Mouse (Mus musculus) spleen, adult 18-20 months (tissue): ENCODE results near the gene Top2b.

Source experiments
- DNase-seq, 2 experiments: peaks; one replicate each; pipeline ENCODE4 v3.0.0; 2022; ENCODE audit warnings: mixed read lengths in 2 of 2

The Top2b gene

DNA sequence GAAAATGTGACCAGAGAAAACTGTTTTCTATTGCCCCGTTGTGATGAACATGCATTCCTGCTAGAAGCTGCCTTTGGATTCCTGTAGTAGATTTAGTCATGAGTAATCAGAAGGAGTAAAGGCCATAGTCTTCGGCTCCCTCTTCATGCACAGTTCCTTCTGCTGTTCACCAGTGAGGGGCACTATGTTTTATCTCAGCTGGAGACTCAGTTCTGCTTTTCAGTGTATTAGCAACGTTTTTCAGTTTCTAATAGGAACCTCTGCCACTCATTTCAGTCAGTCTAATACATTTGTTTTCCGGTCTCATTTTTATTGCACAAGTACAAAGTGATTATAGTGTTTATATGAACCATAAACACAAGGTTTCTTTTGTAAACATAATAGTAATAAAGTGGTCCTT is 62.6 kb downstream of the Top2b start:
- DNase-seq = no peak

DNA sequence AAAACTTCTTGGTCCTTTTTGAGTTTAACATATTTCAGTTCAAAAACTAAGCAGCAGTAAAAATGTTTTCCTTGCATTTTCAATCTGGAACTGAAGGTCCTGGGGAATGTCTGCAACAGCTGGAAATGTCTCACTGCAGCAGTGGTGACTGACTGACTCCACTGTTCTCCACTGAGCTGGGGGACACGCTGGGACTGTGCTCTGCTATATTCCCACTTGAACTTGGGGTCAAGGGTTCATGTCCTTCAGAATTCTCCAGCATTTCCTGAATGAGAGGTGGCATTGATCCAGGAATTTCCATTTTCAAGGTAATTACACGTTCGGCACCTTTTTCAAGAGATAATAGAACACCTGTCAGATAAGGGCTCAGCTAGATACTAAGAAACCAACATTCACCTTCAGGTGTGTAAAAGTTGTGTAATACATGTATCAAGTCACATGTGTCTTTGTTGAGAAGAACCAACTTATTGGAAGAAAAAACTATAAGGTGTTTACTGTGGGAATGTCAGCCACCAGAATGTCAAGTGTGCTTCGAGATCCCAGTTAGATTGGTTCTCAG is 67.0 kb downstream of the Top2b start:
- DNase-seq = no peak

DNA sequence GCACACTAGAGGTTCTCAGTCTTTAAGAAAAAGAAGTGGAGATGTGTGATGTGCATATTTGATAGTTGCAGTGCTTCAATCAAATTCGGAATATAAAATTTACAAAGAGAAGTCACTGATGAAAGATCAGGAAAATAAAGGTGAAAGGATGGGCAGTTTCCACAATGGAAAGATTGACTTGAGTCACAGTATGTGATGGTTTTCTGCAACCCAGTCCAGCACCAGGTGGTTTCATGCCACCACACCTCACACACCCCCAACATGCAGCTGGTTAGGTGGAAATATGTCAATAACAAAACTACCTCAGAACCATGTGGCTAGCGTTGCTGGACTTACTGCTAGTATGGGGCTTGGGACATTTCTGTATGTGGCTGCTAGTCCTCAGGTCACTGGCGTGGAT is 67.6 kb downstream of the Top2b start:
- no peak for DNase-seq

DNA sequence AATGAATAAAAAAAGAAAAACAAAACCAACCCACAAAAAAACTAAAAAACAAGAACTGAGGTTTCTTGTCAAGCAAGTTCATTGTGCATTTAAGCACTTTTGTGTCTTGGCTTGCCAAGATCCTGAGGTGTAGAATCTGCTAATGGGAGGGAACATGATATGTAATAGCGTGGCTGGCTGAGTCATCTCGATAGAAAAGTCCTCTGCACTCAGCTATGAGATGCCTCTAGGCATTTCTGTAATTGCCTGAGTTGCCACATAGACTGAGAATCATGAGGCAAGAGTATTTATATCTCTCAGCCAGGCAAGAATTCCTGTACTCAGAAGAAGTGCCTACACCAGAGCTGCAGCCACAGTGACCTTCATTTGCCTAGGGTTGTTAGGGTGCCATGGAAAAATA is 68.2 kb downstream of the Top2b start:
- no peak for DNase-seq

DNA sequence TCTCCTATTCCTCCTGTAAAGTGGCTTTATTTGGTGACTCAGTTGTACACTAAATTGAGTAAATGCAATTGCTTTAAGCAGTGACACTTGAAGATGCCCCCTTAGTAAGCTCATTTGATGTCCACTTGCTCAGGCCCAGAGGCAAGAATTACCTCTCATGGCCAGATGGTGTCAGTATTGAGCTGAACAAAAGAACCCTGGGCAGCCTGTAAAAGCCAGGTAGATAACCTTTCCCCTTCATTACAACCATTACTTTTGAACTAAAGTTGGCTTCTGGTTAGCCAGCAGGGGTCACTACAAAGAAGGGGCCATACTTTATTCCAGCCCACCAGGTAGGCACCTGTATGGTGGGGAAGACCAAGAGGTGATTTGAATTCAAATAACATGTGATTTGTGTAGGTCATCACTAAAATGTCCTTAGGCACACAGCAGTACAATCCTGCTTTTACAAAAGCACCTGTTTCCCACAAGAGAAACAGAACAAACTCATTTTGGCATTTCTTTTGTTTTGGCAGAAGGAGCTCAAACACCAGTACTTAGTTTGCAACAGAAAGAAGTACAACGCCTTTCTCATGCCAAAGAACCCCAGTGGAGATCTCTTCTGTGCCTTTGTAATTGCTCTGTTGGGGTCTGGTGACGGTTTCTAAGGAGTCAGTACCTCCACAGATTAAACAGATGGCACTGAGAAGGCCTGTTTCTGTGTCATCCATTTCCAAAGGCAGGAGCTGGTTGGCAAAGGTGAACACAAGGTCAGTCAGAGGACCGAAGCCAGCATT is 69.6 kb downstream of the Top2b start:
- peak in 1 of 2 experiments; percentile 26 for DNase-seq

DNA sequence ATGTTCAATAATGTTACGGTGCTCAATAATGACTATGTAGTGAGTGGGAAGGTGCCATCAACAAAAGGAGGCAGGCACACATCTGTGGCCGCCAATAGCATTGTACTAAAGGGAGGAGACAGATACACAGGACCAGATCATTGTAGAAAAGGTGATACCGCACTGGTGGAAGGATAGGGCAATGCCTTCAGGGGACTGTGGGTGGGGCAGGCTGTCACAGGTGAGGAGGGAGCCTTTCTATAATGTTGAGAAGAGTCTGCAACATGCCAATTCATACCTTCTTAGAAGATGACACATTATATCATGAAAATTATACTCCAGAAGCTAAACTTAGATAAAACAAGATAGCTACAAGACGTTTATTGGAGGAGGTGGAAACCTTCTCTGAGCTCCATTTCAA is 72.4 kb downstream of the Top2b start:
- no peak for DNase-seq

DNA sequence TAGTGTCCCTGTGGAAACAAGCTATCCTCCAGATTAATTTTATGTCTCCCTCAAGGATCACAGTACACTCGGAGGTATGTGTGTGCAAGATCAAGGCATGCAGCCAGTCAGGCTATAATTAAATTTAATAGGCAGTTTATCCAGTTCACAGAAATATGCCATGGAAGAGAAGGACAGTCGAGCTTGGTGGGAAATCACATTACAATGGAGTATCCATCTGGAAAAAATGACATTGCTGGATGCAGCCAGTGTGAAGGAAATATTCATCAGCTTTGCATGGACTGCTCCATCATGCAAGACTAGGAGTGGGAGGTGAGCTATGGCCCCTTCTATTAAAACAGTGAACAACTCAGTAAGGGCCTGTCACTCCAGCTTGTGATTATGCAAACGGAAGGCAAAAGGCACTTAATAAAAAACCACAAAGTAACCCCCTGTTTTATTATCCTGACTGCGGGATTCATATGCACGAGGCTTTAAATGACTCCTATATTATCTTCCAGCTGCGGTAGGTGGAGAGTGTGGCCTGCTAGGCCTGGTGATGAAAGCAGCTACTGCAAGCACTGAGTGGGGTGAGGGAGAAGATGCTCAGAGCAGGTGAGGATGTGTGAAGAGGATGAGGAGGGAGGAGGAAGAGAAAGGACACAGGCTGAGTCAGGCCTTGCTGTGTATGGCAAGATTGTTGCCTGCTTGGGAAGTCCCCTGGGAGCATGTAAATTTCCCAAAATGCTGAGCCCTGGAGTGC is 74.6 kb downstream of the Top2b start:
- DNase-seq = no peak

DNA sequence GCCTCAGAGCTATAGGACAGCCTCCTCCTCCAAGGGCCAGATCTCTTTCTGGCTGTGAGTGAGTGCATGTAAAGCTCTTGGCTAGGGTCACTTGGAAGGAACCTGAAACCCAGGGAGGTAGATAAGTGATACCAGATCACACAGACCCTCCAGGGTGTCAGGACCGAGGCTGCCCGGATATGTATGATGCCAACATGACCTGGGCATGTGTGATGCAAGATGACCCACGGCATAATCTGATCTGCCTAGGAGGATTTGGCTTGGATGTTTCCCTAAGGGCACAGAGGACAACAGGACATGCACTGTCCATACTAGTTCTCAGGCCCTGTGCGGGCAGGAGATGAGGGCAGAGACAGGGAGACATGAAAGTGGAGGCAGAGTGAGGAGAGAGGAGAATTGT is 79.9 kb downstream of the Top2b start:
- no peak for DNase-seq

DNA sequence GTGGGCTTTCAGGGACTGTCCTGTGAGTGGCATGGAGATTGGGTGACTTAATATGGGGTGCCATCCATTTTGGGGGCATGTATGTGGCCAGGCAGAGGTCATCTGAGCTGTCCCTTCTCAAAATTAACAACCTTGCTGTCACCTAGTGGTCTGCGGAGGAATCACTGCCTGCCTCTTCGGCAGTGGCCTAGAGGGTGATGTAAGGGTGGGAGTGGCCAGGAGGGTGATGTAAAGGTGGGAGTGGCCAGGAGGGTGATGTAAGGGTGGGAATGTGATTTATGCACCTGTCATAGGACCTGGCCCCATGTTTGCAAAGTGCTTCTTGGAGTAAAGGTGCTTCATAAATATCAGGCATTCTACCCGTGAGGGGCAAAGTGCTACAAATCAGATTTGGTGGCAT is 82.6 kb downstream of the Top2b start:
- DNase-seq = no peak

DNA sequence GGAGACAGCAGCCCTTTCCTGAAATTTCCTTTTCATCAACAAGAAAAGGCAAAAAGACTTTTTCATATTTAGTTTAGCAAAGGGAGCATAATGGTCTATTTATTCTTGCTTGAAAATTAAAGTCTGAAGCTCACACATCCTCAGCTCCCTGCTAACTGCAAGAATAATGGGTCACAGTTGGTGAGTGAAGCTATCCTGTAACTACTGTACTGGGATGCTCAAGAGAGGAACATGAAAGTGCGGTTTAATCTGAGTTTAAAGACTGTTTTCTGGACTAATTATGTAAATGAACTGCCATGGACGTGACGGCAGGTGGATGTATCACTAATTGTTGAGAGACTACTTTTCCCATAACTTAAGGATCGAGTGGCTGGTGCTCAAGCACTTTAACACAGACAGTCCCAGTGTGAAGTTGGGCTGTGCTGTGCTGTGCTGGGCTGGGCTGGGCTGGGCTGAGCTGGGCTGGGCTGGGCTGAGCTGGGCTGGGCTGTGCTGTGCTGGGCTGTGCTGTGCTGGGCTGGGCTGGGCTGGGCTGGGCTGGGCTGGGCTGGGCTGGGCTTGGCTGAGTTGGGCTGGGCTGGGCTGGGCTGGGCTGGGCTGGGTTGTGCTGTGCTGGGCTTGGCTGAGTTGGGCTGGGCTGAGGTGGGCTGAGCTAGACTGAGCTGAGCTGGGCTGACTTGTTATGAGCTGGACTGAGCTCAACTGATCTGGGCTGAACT is 83.4 kb downstream of the Top2b start:
- no peak for DNase-seq

DNA sequence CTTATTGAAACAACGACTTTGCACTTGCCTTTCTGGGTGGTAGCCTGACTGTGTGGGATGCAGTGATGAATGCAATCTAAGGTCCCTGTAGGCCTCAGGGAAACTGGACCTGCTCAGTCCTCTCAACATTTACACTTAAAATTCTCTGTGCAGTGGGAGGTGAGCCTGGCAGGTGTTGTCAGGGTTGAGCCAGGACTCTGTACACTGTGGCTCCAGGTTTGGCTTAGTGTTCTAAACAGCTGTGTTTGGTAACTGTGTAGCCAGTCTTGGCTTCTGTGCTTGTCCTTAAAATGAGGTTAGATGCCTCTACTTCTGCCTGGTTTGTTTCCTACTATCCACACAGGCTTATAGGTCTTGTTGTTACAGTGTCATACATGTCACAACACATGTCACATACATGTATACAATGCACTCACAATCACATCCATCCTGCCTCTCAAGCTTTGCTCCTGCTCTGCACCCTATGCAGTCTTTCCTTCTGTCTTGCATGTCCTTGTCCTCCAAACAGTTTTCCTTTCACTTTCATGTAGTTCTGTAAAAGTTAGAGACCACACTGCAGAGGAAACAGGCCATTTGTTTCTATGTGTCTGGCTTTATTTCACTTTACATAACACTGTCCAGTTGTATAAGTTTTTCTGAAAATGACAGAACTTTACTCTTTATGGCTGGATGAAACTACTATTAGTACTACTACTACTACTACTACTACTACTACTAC is 113.8 kb downstream of the Top2b start:
- no peak for DNase-seq

DNA sequence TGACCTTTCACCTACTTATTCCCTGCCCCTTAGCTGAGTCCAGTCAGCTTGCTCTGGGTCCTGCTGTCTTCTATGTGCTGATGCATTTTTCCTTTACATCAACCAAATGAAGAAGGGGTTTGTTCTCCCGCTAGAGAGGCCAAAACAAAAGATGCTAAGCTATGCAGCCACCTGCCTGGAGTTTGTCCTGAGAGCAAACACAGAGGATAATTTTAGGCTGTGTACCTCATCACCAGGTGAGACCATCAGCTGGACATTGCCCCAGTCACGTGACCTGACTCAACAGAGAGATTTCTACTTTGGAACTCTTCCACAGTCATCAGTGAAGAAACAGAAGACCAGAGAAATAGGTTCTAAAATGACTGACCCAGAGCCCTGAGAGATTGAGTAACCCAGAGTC is 114.5 kb downstream of the Top2b start:
- DNase-seq = no peak

DNA sequence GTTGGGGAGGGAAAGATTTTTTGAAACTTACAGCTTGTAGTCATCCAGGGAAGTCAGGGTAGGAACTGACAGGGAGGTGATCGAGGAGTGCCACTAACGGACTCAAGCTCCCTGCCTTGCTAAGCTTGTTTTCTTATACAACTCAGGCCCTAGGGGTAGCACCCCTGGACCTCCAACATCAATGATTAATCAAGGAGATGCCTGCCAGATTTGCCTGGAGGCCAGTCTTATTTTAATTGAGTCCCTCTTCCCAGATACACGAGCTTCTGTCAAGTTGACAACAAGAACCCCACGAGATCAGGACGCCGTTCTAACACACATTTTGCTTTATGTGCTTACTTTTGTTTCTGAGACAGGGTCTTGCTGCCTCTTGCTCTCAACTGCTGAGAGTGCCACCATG is 115.6 kb downstream of the Top2b start:
- DNase-seq = no peak

DNA sequence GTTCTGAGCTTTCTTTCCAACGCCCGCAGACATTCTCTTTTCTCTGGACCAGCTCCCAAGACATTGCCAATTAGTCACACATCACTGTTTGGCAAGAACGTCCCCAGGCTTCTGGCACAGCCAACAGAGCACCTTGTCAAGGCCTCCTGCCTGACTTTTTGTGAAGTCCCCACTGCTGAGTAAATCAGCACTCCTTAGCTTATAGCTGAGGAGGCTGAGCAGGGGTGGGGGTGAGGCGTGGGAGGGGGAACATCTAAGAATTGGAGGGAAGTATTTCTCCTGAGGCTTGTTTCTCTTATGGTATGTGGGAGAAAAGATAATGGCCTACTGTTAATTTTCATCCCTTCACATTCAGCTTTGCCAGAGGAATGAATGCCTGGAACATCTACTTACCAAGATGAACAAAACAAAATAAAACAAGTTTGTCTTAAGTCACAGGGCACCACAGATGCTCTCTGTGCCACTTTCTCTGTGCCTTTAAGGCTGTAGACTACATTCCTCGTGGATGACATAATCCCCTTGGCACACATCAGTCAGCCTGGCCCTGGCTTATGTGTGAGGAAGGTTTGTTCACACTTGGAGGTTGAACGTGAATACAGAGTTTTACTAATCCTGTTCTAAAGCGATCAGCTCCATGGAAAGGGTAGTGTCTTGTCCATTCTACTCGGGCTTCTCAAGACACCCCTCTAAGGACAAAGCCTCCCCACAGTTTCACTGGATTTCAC is 118.8 kb downstream of the Top2b start:
- no peak for DNase-seq
